Mouse (Mus musculus) right cerebral cortex, postnatal 10 days (tissue): Measurements from ENCODE around the gene Lrrc71.

ENCODE experiments used
- DNase-seq, 2 experiments: peaks; one replicate each; pipeline ENCODE4 v3.0.0; 2021; ENCODE audit warnings: low spot score in 2 of 2

The Lrrc71 gene

GRCm38 (mm10) chr3:87763683-87764289 is 15.4 kb upstream of the Lrrc71 start:
- peak; percentile 85 to 88 for DNase-seq

GRCm38 (mm10) chr3:87763202-87763601 is 14.8 kb upstream of the Lrrc71 start:
- no peak for DNase-seq

- DNase-seq, result no peak
Measured at GRCm38 (mm10) chr3:87761408-87762375, 13.3 kb upstream of the Lrrc71 start.

- no peak for DNase-seq
Measured at GRCm38 (mm10) chr3:87758641-87759040, 10.2 kb upstream of the Lrrc71 start.

GRCm38 (mm10) chr3:87756488-87756887 is 8.1 kb upstream of the Lrrc71 start:
- no peak for DNase-seq

- peak; percentile 84 to 92 for DNase-seq
Measured at GRCm38 (mm10) chr3:87755964-87756363, 7.5 kb upstream of the Lrrc71 start.

GRCm38 (mm10) chr3:87753829-87754228 is 5.4 kb upstream of the Lrrc71 start:
- no peak for DNase-seq

- no peak for DNase-seq
Measured at GRCm38 (mm10) chr3:87752567-87752966, 4.1 kb upstream of the Lrrc71 start.

- DNase-seq, result no peak
Measured at GRCm38 (mm10) chr3:87749977-87750376, 1.6 kb upstream of the Lrrc71 start.

GRCm38 (mm10) chr3:87749036-87749435 is 611 bp upstream of the Lrrc71 start:
- DNase-seq, result peak in 1 of 2 experiments; percentile 56

GRCm38 (mm10) chr3:87745036-87745659 is 3.3 kb downstream of the Lrrc71 start:
- no peak for DNase-seq

GRCm38 (mm10) chr3:87743927-87744326 is 4.5 kb downstream of the Lrrc71 start:
- DNase-seq, result no peak

GRCm38 (mm10) chr3:87742735-87743134 is 5.7 kb downstream of the Lrrc71 start:
- DNase-seq, result no peak

GRCm38 (mm10) chr3:87742013-87742412 is 6.4 kb downstream of the Lrrc71 start:
- no peak for DNase-seq

- no peak for DNase-seq
Measured at GRCm38 (mm10) chr3:87738906-87739305, 9.5 kb downstream of the Lrrc71 start.

GRCm38 (mm10) chr3:87735335-87735734 is 13.1 kb downstream of the Lrrc71 start:
- DNase-seq, result peak in 1 of 2 experiments; percentile 17

- DNase-seq, result no peak
Measured at GRCm38 (mm10) chr3:87733984-87734761, 14.3 kb downstream of the Lrrc71 start.

- DNase-seq, result no peak
Measured at GRCm38 (mm10) chr3:87733098-87733497, 15.3 kb downstream of the Lrrc71 start.

GRCm38 (mm10) chr3:87728696-87729095 is 19.7 kb downstream of the Lrrc71 start:
- DNase-seq, result peak in 1 of 2 experiments; percentile 5

- peak in 1 of 2 experiments; percentile 12 for DNase-seq
Measured at GRCm38 (mm10) chr3:87726191-87726590, 22.2 kb downstream of the Lrrc71 start.

GRCm38 (mm10) chr3:87725396-87726160 is 22.8 kb downstream of the Lrrc71 start:
- peak in 1 of 2 experiments; percentile 12 for DNase-seq
